Mouse (Mus musculus): ENCODE data around the gene Col23a1.
A peak's percentile ranks its signal among the peaks of the same experiment; 100 is the strongest.
"Not testable (repeated sequence)": the region's sequence is repeated elsewhere in the genome, so short reads cannot be mapped to it uniquely, and the experiment has no call there.

Gene Col23a1

GRCm38 (mm10) chr11:51595459-51596083 is 305.9 kb downstream of the Col23a1 start:
- no peak for DNase-seq

DNA sequence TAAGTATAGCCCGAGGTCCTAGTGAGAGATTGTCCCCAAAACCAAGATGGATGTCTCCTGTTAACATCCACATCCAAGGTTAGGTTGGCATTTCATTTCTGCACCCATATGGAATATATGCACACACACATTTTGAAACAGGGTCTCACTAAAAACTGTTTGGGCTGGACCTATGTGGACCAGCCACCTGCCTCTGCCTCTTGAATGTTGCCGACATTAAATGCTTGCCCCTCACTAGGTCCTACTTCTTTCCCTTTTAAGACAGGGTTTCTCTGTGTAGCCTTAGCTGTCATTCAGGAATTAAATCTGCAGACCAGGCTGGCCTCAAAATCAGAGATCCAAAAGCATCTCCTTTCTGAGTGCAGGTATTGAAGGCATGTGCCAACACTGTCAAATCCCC is 307.8 kb downstream of the Col23a1 start:
- no peak for DNase-seq

DNA sequence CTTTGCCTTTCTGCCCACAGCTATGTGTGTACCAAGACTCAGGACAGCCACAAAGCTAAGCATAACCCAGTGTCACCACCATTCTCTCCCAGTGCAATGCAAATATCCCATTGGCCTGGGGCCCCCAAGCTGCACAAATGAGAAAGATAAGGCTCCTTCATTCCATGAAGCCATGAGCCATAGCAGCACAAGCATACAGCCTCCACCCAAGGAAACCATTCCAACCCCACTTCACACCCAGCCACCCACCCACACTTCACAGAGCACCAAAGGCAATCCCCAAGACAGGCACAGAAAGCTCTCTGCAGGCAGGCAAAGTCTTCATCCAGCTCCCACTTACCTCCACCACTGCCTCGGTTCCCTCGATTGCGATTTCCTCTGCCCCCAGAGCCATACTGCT is 312.5 kb downstream of the Col23a1 start:
- DNase-seq = no peak

DNA sequence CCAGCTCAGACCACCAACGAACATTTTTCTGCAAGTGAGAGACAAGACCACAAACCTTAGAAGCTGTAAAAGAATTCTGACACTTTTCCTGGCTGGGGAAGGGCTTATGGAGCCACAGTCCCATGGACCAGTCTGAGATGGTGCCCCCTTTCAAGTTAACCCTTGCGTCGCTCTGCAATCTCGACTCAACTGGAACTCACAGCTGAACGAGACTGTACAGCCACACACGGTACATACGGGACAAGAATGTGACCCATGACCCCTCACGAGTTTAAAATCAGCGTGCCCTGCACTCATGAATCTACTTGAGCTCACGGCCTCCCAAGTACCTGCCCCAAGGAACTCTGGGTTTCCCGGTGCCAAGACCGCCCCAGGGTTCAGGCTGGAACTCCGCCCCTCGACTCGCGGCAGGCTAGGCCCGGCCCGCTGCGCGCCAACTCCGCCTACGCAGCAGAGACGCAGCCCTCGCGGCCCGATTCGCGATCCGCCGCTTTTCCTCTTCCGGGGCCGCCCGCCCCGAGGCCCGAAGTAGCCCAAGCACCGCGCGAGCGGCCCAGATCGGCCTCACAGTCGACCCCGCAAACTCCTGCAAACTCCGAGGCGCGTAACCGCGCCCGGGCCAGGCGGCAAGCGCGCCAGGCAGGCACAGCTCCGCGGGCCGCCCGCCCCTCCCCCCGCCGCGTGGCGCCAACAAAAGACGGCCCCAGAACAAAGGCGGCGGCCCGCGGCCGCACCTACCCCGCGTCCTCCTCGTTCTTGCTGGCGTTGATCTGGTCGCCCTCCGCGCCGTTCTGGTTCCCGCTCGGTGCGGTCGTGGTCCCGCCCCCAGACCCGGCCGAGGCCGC is 316.1 kb downstream of the Col23a1 start:
- DNase-seq = peak; percentile 94 to 96

- peak; percentile 97 for DNase-seq
These were observed 316.9 kb downstream of the Col23a1 start, which contains the start of gene Hnrnpab for GRCm38 (mm10) chr11:51606447-51607095. Gene Hnrnpab (minus strand): TSS chr11:51606847.

DNA sequence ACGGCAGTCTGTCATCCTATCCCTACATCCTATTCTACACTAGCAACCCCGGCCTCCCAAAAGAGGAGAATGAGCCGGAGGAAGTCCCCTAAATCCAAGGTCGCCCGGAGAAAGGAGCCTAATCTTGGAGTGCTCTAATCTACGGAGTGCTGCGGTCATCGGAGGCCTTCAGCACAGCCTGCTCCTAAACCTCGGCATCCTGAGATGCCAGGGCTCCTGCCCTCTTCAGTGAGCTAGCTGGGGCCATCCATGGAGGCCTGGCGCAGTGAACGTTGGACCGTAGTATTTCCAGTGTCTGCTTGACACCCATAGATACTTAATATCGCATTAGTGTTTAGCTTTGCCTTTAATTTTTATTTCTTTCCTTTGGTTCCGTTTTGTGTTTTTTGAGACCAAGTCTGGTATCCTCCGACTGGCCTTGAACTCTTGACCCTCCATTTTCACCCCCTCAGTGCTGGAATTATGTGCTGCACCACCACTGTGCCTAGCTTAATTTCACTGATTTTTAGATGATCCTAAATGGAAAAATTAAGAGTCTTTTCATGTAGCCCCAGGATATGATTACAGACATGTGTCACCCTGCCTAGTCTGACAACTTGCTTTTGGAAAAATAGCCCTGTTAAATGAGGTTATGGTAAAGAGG is 317.5 kb downstream of the Col23a1 start:
- no peak for DNase-seq

DNA sequence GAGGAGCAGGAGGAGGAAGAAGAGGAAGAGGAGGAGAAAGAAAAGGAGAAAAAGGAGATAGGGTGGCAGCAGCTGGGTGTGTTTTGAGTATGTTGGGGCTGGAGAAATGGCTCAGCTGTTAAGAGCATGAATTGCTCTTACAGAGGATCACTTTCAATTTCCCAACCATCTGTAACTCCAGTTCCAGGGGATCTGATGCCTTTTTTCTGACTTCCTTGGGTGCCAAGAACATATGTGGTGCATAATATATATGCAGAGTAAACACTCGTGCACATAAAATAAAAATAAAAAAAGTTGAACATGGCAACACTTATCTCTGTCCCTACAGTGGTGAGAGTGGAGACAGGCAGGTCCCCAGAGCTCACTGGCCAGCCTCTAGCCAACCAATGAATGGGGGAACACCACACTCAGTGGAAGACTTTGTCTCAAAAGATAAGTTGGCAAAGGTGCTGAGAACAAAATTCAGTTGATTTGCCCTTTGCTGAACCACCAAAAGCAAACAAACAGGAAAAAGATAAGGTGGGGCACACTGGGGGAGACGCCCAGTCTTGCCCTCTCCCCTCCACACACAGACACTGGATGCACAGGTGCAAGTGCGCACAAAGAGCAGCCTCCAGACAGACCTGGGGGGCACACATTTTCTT is 319.7 kb downstream of the Col23a1 start:
- DNase-seq = no peak

- not testable (repeated sequence) for DNase-seq
These were observed 320.2 kb downstream of the Col23a1 start for GRCm38 (mm10) chr11:51609940-51610339.

DNA sequence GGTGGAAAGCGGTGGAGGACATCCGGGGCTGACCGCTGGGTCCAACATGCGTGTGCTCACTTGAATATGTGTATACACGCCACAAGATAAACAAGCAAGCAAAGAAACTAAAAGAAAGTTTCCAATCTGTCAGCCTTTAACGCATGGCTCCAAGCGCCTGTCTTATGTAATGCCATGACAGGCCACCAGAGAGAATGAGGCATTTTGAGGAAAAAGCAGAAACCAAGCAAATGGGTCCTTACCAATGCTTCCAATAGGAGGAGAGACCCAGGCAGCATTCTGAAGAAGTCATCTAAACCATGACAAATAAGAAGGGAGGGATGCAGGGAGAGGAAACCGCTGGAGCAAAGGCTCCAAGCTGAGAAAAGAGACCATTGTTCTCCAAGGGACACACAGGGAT is 324.5 kb downstream of the Col23a1 start:
- no peak for DNase-seq

DNA sequence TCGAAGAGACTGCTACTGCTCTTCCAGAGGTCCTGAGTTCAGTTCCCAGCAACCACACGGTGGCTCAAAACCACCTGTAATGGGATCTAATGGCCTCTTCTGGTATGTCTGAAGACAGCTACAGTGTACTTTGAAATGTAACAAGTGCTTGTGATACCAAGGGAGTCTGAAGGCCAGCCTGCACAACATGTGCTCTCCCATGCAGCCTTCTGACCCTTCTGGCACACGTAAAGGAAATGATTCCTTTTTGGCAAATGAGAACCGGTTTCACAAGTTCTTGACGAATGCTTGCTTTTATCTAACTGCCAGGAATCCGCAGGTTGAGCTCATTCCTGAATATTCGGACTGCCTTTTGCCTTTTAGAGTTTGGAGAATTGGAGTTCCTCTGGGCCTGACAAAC is 325.4 kb downstream of the Col23a1 start:
- peak; percentile 29 to 64 for DNase-seq

DNA sequence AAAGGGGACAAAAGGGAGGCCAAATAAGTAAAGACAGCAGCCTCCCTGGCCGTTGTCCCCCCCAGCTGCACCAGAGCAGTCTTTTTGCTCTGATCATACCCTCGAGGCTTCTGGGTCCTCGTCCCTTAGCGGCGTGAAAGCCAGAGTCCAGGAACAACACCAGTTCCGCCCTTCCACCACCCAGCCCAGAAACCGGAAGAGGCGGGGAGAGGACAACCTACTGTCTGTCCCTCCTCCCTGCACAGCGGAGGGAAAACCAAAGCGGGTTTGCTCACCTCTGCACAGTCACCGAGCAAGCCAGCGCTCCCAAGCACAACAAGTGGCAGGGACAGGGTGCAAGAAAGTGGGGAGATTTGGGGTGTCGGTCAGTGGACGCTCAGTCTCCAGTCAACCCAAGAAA is 325.9 kb downstream of the Col23a1 start:
- peak; percentile 84 to 87 for DNase-seq

GRCm38 (mm10) chr11:51616113-51616512 is 326.4 kb downstream of the Col23a1 start:
- DNase-seq = not testable (repeated sequence)

- DNase-seq = peak; percentile 60 to 78
These were observed 328.0 kb downstream of the Col23a1 start for GRCm38 (mm10) chr11:51617693-51618092.

DNA sequence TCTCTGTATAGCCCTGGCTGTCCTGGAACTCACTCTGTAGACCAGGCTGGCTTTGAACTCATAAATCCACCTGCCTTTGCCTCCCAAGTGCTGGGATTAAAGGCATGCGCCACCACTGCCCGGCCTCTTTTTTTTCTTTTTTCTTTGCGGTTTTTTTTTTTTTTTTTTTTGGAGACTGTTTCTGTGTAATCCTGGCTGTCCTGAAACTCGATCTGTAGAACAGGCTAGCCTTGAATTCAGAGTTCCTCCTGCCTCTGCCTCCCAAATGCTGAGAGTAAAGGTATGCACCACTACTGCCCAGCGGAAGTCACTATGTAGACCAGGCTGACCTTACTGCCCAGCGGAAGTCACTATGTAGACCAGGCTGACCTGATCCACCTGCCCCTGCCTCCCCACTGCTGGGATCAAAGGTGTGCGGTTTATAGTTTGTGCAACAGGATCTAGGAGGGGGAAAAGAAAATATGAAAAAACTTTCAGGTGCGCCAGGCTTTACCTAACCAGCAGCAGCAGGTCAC is 329.2 kb downstream of the Col23a1 start:
- DNase-seq = no peak

DNA sequence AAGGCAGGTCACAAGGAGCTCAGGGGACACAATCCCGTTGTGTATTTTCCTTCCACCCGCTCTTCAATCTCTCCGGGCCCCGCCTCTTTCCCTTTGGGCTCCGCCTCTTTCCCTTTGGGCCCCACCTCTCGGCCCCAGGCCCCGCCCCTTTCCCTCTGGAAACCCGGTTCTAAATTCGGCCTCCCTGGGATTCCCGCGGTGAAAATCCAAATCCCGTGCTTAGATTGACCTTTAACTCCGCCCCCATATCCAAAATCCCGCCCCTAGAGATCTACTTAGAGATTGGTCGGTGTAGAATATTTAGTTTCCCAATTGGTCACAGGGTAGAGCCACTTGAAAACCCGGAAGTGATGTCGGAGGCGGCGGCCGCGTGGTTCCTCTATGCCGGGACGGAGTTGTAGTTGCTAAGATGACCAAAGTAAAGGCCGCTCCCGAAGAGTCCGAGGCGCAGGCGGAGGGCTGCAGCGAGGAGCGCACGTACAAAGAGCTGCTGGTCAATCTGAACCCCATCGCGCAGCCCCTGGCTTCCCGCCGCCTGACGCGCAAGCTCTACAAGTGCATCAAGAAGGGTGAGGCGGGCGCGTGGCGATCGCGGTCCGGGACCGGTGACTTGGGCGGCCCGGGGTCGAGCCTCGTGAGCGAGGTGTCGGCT is 329.8 kb downstream of the Col23a1 start, which contains the start of gene Nhp2:
Nhp2 (plus strand) TSS at position 327 of the 652 bp plus-strand sequence.
- peak; percentile 97 to 98 for DNase-seq

- no peak for DNase-seq
These were observed 330.4 kb downstream of the Col23a1 start for GRCm38 (mm10) chr11:51620084-51620483.

DNA sequence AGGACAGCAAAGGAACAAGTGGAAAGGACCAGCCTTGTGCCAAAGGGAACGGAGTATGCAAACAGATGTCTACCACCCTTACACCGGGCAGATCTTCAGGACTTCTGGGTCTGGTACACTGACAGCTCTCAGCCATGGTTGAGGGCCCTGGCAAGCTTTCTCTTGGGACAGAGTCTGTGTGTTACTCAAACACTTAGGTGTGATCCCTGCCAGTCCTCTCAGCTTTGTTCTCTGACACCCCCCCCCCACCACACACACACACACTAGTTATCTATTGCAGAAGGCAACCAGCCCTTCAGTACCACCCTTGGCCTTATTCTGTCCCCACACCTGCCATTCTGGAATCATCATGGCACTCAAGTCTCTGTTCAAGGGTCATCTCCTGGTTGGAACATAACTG is 332.1 kb downstream of the Col23a1 start:
- no peak for DNase-seq

DNA sequence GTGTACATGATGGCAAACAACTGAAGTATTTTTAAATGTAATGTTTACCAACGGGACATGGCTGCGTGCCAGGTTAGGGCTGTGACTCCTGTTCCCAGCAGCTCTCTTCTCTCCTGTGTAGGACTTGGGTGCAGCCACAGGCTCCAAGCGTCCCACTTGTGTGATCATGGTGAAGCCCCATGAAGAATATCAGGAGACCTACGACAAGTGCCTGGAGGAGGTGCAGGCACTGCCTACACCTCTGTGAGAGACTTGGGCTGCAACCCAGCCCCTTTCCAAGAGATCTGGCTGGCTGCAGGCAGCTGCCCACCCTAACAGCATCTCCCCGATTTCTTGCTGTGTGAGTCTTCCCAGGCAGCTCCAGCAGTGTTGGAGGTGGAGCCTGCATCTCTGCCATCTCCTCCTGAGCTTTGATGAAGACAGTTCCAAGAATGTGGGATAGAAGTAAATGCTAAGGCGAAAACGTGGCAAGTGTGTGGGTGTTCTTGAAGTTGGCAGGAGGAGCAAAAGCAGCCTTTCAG is 333.3 kb downstream of the Col23a1 start:
- DNase-seq = peak; percentile 68 to 72

DNA sequence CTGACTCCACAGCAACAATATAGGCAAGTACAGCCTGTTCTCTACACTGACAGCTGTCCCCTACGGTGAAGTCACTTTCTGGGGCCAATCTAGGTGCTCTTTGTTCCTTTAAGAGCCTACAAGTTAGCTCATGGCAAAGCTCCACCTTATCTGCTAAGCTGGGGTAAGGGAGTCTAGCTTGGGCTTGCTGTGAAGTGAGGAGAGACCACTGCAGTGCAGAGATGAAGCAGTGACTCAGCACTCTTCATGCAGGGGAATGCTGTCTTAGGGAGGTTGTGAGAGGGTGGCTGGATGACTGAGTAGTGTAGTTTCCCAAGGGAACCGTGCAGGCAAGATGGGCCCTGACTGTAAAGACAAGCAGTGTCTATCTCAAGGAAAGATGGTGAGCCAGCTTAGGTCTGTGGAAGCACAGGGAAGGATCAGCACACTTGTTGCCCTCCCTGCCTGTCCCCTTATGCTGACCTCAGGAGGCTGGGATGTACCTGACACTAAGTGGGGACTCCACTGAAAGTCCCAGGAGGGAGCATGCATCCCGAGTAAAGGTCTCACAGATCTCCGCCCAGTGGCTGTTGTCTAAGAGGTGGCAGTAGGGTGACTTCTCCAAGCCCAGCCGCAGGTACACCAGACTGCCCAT is 335.6 kb downstream of the Col23a1 start:
- DNase-seq = no peak

DNA sequence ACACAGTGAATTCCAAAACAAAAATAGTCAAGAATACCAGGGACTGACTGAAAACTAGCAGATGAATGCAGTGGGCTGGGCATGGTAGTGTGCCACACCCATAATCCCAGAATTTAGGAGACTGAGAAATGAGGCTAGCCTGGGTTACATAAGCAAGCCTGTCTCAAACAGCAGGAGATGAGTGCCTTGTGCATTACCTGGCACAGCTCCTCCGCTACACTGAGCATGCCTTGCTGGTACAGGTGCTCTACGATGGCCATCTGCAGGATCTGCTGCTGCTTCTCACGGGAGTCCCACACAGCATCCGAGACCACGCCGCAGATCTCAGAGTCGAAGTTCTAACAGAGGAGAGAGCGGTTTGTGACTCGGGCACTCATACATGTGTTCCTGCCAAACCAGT is 337.7 kb downstream of the Col23a1 start:
- no peak for DNase-seq

- no peak for DNase-seq
These were observed 338.2 kb downstream of the Col23a1 start for GRCm38 (mm10) chr11:51627907-51628306.
